Mouse (Mus musculus): ENCODE measurements around the gene Arhgef12. TPM values are rescaled to one million over a fixed set of nuclear protein-coding genes. Genes with fewer than 3 reads are reported as not detected.

Gene Arhgef12
- polyA plus RNA-seq, 1 experiment = 48.0 TPM

GRCm38 (mm10) chr9:43098922-43099321, 8.1 kb downstream of the Arhgef12 start:
- Histone ChIP-seq H3K36me3 (ENCODE audit: control insufficient read depth, insufficient read depth, low read length) (no peaks in the 10 kb centered on the region; the same call in 1 of the 2 replicates), H3K27ac (ENCODE audit: insufficient read depth, low read depth, low read length) (no peak overlapping the region), H3K4me1 (ENCODE audit: control insufficient read depth, insufficient read depth, low read length) (peaks cover 44% of the 10 kb centered on the region), H3K27me3 (replicated peaks; ENCODE audit: control insufficient read depth, insufficient read depth, low read length) (no peaks in the 10 kb centered on the region), H3K4me3 (ENCODE audit: insufficient read depth, low read depth, low read length) (no peak overlapping the region)
- TF ChIP-seq CTCF (conservative IDR thresholded peaks at IDR 0.05; ENCODE audit: insufficient read depth, insufficient read length, low read depth, low read length) (no peak), POLR2A (IDR thresholded peaks at IDR 0.05; ENCODE audit: low read depth, low read length) (no peak)
- WGBS = 43% methylated on average over 4 of the region's 4 CpGs
- DNase-seq = peak; percentile 58

DNA sequence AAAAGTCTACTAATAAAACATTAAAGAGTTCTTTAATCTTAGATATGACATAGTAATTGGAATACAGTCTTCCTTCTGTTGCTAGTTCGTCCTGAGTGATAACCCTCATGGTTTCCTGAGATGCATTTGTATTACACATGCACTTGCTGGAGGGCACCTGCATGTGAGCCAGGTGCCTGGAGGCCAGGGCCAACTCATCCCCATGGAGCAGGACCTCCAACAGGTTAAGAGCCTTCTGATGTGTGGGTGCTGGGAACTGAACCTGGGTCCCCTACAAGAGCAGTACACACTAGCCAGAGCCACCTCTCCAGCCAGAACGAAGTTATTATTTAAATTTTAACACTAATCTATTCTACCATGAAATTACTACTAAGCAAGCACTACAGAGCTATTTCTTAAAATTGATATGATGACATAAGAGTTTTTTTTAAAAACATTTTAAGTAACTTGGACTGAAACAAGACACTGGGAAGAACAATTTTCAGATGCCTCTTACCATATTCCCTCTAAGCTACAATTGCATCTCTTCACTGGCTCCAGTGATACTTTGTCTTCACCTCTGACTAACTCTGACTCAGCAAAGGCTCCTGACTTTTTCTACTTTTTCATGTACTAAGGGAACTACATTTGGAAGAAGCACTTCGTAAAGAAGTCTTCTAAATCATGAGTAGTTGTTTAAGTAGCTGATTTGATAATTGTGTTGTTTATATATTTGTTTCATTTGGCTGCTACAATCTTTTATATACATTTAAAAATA, 9.1 kb downstream of the Arhgef12 start:
- Histone ChIP-seq H3K36me3 (ENCODE audit: control insufficient read depth, insufficient read depth, low read length) (no peaks in the 10 kb centered on the region; the same call in 1 of the 2 replicates), H3K4me1 (ENCODE audit: control insufficient read depth, insufficient read depth, low read length) (peaks cover 40% of the 10 kb centered on the region), H3K27me3 (replicated peaks; ENCODE audit: control insufficient read depth, insufficient read depth, low read length) (no peaks in the 10 kb centered on the region), H3K27ac (ENCODE audit: insufficient read depth, low read depth, low read length) (no peak overlapping the region), H3K4me3 (ENCODE audit: insufficient read depth, low read depth, low read length) (no peak overlapping the region)
- 55% methylated on average over 3 of the region's 3 CpGs for WGBS
- no peak for TF ChIP-seq CTCF (conservative IDR thresholded peaks at IDR 0.05; ENCODE audit: insufficient read depth, insufficient read length, low read depth, low read length)
- no peak for TF ChIP-seq POLR2A (IDR thresholded peaks at IDR 0.05; ENCODE audit: low read depth, low read length)
- no peak for DNase-seq

- Histone ChIP-seq H3K4me1 (ENCODE audit: control insufficient read depth, insufficient read depth, low read length) (peaks cover 32% of the 10 kb centered on the region), H3K36me3 (ENCODE audit: control insufficient read depth, insufficient read depth, low read length) (no peaks in the 10 kb centered on the region), H3K27me3 (replicated peaks; ENCODE audit: control insufficient read depth, insufficient read depth, low read length) (no peaks in the 10 kb centered on the region), H3K27ac (ENCODE audit: insufficient read depth, low read depth, low read length) (no peak overlapping the region), H3K4me3 (ENCODE audit: insufficient read depth, low read depth, low read length) (no peak overlapping the region)
- no peak for TF ChIP-seq POLR2A (IDR thresholded peaks at IDR 0.05; ENCODE audit: low read depth, low read length)
- TF ChIP-seq CTCF (conservative IDR thresholded peaks at IDR 0.05; ENCODE audit: insufficient read depth, insufficient read length, low read depth, low read length) = no peak
- DNase-seq = no peak
These were observed 10.7 kb downstream of the Arhgef12 start for GRCm38 (mm10) chr9:43096337-43096736.

DNA sequence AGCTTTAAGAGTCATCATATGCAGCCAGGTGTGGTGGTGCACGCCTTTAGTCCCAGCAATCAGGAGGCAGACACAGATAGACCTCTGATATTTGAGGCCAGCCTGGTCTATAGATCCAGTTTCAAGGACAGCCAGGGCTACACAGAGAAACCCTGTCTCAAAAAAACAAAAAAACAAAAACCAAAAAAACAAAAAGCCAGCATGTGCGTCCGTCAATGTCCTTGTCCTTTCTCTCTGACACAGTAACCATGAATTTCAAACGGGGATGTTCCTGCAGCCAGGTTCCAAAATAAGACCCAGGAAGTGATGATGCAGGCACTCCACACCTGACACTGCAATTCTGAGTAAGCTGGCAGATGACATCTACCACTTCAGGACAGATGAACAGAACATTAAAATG, 12.2 kb downstream of the Arhgef12 start:
- H3K4me3 ChIP-seq (ENCODE audit: insufficient read depth, low read depth, low read length) = no peak overlapping the region
- peaks cover 30% of the 10 kb centered on the region for H3K4me1 ChIP-seq (ENCODE audit: control insufficient read depth, insufficient read depth, low read length)
- DNase-seq = no peak
- no peaks in the 10 kb centered on the region for H3K27me3 ChIP-seq (replicated peaks; ENCODE audit: control insufficient read depth, insufficient read depth, low read length)
- TF ChIP-seq POLR2A (IDR thresholded peaks at IDR 0.05; ENCODE audit: low read depth, low read length) = no peak
- TF ChIP-seq CTCF (conservative IDR thresholded peaks at IDR 0.05; ENCODE audit: insufficient read depth, insufficient read length, low read depth, low read length) = no peak
- 70% methylated on average over 4 of the region's 4 CpGs for WGBS
- H3K36me3 ChIP-seq (ENCODE audit: control insufficient read depth, insufficient read depth, low read length) = no peaks in the 10 kb centered on the region
- H3K27ac ChIP-seq (ENCODE audit: insufficient read depth, low read depth, low read length) = no peak overlapping the region

GRCm38 (mm10) chr9:43093803-43094202, 13.2 kb downstream of the Arhgef12 start:
- Histone ChIP-seq H3K27me3 (replicated peaks; ENCODE audit: control insufficient read depth, insufficient read depth, low read length) (no peaks in the 10 kb centered on the region), H3K4me1 (ENCODE audit: control insufficient read depth, insufficient read depth, low read length) (peaks cover 28% of the 10 kb centered on the region), H3K27ac (ENCODE audit: insufficient read depth, low read depth, low read length) (no peak overlapping the region), H3K4me3 (ENCODE audit: insufficient read depth, low read depth, low read length) (no peak overlapping the region), H3K36me3 (ENCODE audit: control insufficient read depth, insufficient read depth, low read length) (no peaks in the 10 kb centered on the region)
- WGBS = 26% methylated on average over 3 of the region's 3 CpGs
- DNase-seq = peak; percentile 71
- TF ChIP-seq POLR2A (IDR thresholded peaks at IDR 0.05; ENCODE audit: low read depth, low read length) (no peak), CTCF (conservative IDR thresholded peaks at IDR 0.05; ENCODE audit: insufficient read depth, insufficient read length, low read depth, low read length) (no peak)

DNA sequence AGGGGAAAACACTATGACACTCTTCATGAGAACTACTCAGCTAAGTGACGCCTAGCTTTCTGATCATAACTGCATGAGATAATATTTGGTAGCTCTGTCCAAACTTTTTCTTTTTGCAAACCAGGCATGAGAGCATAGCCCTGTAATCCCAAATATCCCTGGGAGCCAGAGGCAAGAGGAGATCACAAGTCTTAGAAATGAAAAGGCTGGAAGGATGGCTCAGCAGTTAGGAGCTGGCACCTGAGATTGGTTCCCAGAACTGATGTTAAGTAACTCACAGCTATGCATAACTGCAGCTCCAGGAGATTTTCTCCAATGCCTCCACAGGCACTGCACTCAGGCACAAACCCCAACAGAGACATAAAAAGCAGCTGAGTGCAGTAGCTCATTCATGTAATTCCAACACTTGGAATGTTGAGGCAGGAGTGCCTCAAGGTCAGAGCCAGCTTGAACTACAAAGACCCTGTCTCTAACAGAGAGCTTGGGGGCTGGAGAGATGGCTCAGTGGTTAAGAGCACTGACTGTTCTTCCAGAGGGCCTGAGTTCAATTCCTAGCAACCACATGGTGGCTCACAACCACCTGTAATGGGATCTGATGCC, 21.3 kb downstream of the Arhgef12 start:
- Histone ChIP-seq H3K27me3 (replicated peaks; ENCODE audit: control insufficient read depth, insufficient read depth, low read length) (no peaks in the 10 kb centered on the region), H3K4me3 (ENCODE audit: insufficient read depth, low read depth, low read length) (no peak overlapping the region), H3K4me1 (ENCODE audit: control insufficient read depth, insufficient read depth, low read length) (peaks cover 21% of the 10 kb centered on the region; the same call in 1 of the 2 replicates), H3K36me3 (ENCODE audit: control insufficient read depth, insufficient read depth, low read length) (no peaks in the 10 kb centered on the region), H3K27ac (ENCODE audit: insufficient read depth, low read depth, low read length) (peak overlapping the region; percentile 59)
- WGBS = 77% methylated on average over 1 of the region's 1 CpGs
- TF ChIP-seq POLR2A (IDR thresholded peaks at IDR 0.05; ENCODE audit: low read depth, low read length) (no peak), CTCF (conservative IDR thresholded peaks at IDR 0.05; ENCODE audit: insufficient read depth, insufficient read length, low read depth, low read length) (no peak)
- no peak for DNase-seq

Data from kidney, adult 2 months (tissue).